Mouse (Mus musculus): ENCODE measurements around the gene Eif4g3. TPM values are rescaled to one million over a fixed set of nuclear protein-coding genes. Genes with fewer than 3 reads are reported as not detected.

The Eif4g3 gene
- polyA plus RNA-seq, 1 experiment, result 72.1 TPM

GRCm38 (mm10) chr4:138006951-138007613, 14.3 kb downstream of the Eif4g3 start:
- peaks cover 4% of the 10 kb centered on the region for H3K36me3 ChIP-seq (ENCODE audit: control insufficient read depth, insufficient read depth, low read length)
- no peak overlapping the region for H3K27ac ChIP-seq (ENCODE audit: control insufficient read depth, insufficient read depth, low read length)
- WGBS, result 92% methylated on average over 9 of the region's 9 CpGs
- H3K4me1 ChIP-seq (replicated peaks; ENCODE audit: control insufficient read depth, insufficient read depth, low read length), result no peaks in the 10 kb centered on the region
- TF ChIP-seq POLR2A (IDR thresholded peaks at IDR 0.05; ENCODE audit: control insufficient read depth, extremely low read depth, insufficient read depth, low read length, poor library complexity) (no peak), CTCF (IDR thresholded peaks at IDR 0.05; ENCODE audit: borderline replicate concordance, control insufficient read depth, extremely low read depth, insufficient read depth, low read length, poor library complexity) (no peak)
- H3K4me3 ChIP-seq (ENCODE audit: control insufficient read depth, insufficient read depth, low read length), result no peak overlapping the region
- no peaks in the 10 kb centered on the region for H3K27me3 ChIP-seq (ENCODE audit: control insufficient read depth, insufficient read depth, low read length)
- no peak for DNase-seq

GRCm38 (mm10) chr4:138008646-138009045, 15.8 kb downstream of the Eif4g3 start:
- no peaks in the 10 kb centered on the region for H3K4me1 ChIP-seq (replicated peaks; ENCODE audit: control insufficient read depth, insufficient read depth, low read length)
- TF ChIP-seq POLR2A (IDR thresholded peaks at IDR 0.05; ENCODE audit: control insufficient read depth, extremely low read depth, insufficient read depth, low read length, poor library complexity), result no peak
- no peak for TF ChIP-seq CTCF (IDR thresholded peaks at IDR 0.05; ENCODE audit: borderline replicate concordance, control insufficient read depth, extremely low read depth, insufficient read depth, low read length, poor library complexity)
- WGBS, result 97% methylated on average over 6 of the region's 6 CpGs
- H3K27me3 ChIP-seq (ENCODE audit: control insufficient read depth, insufficient read depth, low read length), result no peaks in the 10 kb centered on the region
- no peak for DNase-seq
- H3K36me3 ChIP-seq (ENCODE audit: control insufficient read depth, insufficient read depth, low read length), result no peaks in the 10 kb centered on the region; the same call in none of the 2 replicates
- no peak overlapping the region for H3K4me3 ChIP-seq (ENCODE audit: control insufficient read depth, insufficient read depth, low read length)
- no peak overlapping the region for H3K27ac ChIP-seq (ENCODE audit: control insufficient read depth, insufficient read depth, low read length)

GRCm38 (mm10) chr4:138009786-138010502, 17.1 kb downstream of the Eif4g3 start:
- TF ChIP-seq CTCF (IDR thresholded peaks at IDR 0.05; ENCODE audit: borderline replicate concordance, control insufficient read depth, extremely low read depth, insufficient read depth, low read length, poor library complexity) (no peak), POLR2A (IDR thresholded peaks at IDR 0.05; ENCODE audit: control insufficient read depth, extremely low read depth, insufficient read depth, low read length, poor library complexity) (no peak)
- 93% methylated on average over 4 of the region's 4 CpGs for WGBS
- DNase-seq, result no peak
- Histone ChIP-seq H3K27ac (ENCODE audit: control insufficient read depth, insufficient read depth, low read length) (no peak overlapping the region), H3K4me3 (ENCODE audit: control insufficient read depth, insufficient read depth, low read length) (no peak overlapping the region), H3K27me3 (ENCODE audit: control insufficient read depth, insufficient read depth, low read length) (no peaks in the 10 kb centered on the region), H3K36me3 (ENCODE audit: control insufficient read depth, insufficient read depth, low read length) (peaks cover 9% of the 10 kb centered on the region), H3K4me1 (replicated peaks; ENCODE audit: control insufficient read depth, insufficient read depth, low read length) (no peaks in the 10 kb centered on the region)

GRCm38 (mm10) chr4:138013723-138014479, 21.1 kb downstream of the Eif4g3 start:
- no peaks in the 10 kb centered on the region for H3K4me1 ChIP-seq (replicated peaks; ENCODE audit: control insufficient read depth, insufficient read depth, low read length)
- H3K27ac ChIP-seq (ENCODE audit: control insufficient read depth, insufficient read depth, low read length), result no peak overlapping the region
- no peaks in the 10 kb centered on the region for H3K27me3 ChIP-seq (ENCODE audit: control insufficient read depth, insufficient read depth, low read length)
- no peak for DNase-seq
- H3K36me3 ChIP-seq (ENCODE audit: control insufficient read depth, insufficient read depth, low read length), result peaks cover 15% of the 10 kb centered on the region
- WGBS, result 91% methylated on average over 15 of the region's 15 CpGs
- H3K4me3 ChIP-seq (ENCODE audit: control insufficient read depth, insufficient read depth, low read length), result no peak overlapping the region
- TF ChIP-seq POLR2A (IDR thresholded peaks at IDR 0.05; ENCODE audit: control insufficient read depth, extremely low read depth, insufficient read depth, low read length, poor library complexity) (no peak), CTCF (IDR thresholded peaks at IDR 0.05; ENCODE audit: borderline replicate concordance, control insufficient read depth, extremely low read depth, insufficient read depth, low read length, poor library complexity) (no peak)

GRCm38 (mm10) chr4:138015966-138016365, 23.1 kb downstream of the Eif4g3 start:
- no peak for DNase-seq

GRCm38 (mm10) chr4:138017085-138017637, 24.3 kb downstream of the Eif4g3 start:
- Histone ChIP-seq H3K27me3 (ENCODE audit: control insufficient read depth, insufficient read depth, low read length) (no peaks in the 10 kb centered on the region), H3K4me3 (ENCODE audit: control insufficient read depth, insufficient read depth, low read length) (no peak overlapping the region), H3K27ac (ENCODE audit: control insufficient read depth, insufficient read depth, low read length) (no peak overlapping the region), H3K36me3 (ENCODE audit: control insufficient read depth, insufficient read depth, low read length) (peaks cover 15% of the 10 kb centered on the region), H3K4me1 (replicated peaks; ENCODE audit: control insufficient read depth, insufficient read depth, low read length) (no peaks in the 10 kb centered on the region)
- TF ChIP-seq POLR2A (IDR thresholded peaks at IDR 0.05; ENCODE audit: control insufficient read depth, extremely low read depth, insufficient read depth, low read length, poor library complexity) (no peak), CTCF (IDR thresholded peaks at IDR 0.05; ENCODE audit: borderline replicate concordance, control insufficient read depth, extremely low read depth, insufficient read depth, low read length, poor library complexity) (no peak)
- 94% methylated on average over 11 of the region's 11 CpGs for WGBS
- DNase-seq, result no peak

More at GRCm38 (mm10) chr4:138015966-138016365, 23.1 kb downstream of the Eif4g3 start:
- Histone ChIP-seq H3K36me3 (ENCODE audit: control insufficient read depth, insufficient read depth, low read length) (peaks cover 15% of the 10 kb centered on the region), H3K4me1 (replicated peaks; ENCODE audit: control insufficient read depth, insufficient read depth, low read length) (no peaks in the 10 kb centered on the region), H3K4me3 (ENCODE audit: control insufficient read depth, insufficient read depth, low read length) (no peak overlapping the region), H3K27me3 (ENCODE audit: control insufficient read depth, insufficient read depth, low read length) (no peaks in the 10 kb centered on the region), H3K27ac (ENCODE audit: control insufficient read depth, insufficient read depth, low read length) (no peak overlapping the region)
- TF ChIP-seq POLR2A (IDR thresholded peaks at IDR 0.05; ENCODE audit: control insufficient read depth, extremely low read depth, insufficient read depth, low read length, poor library complexity) (no peak), CTCF (IDR thresholded peaks at IDR 0.05; ENCODE audit: borderline replicate concordance, control insufficient read depth, extremely low read depth, insufficient read depth, low read length, poor library complexity) (no peak)
- WGBS, result 90% methylated on average over 4 of the region's 4 CpGs

Measured in thymus, adult 2 months (tissue).